Comparison of ENCODE assay signal across 17 mouse cellular contexts in the genomic region with DNA sequence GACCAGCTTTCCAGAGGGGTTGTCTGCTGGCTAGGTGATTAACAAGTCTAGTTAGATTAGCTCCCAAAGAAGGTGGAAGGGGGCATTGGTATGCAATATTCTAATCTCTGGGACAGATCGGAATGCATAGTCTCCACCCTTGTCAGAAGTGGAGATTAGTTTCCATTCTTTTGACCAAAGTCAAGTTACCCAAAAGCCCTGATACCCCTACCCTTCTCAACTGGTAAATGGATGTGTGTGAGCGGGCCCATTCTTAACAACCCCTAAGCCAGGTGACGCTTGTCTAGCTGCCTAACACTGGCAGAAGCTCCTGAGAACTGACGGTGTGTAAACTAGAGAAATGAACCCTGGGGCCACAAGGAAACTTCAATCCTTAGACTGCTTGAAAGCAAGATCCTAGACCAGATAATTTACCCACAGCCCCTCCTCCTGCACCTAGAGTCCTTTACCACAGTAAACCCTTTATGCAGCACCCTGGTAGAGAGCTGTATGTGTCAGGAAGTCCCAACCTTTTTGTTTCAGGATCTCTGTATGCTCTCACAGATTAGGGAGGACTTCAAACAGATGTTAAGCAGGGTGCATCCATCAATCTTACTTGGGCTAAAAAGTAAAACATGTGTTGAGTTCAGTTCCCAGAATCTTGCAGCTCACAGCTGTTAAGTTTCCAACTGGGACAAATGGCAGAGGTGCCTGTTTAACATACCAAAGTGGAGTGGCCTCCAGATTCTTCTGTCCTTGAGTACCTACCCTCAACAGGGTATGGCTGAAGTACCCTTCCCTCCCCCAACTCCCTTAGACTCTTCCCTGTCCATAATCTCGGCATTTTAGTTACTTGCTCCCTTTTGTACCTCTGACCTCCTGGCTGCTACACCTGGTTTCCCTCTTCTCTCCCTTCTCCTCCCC. TPM values are rescaled to one million over a fixed set of nuclear protein-coding genes. Genes with fewer than 3 reads are reported as not detected.
DNase-seq lines count a peak whose midpoint lies in the region; ATAC-seq and TF ChIP-seq lines count a peak whose summit lies in the region.
"Had no signal": no experiment of that assay in that cellular context is flagged by ENCODE, and none has a peak within 500 bp of the region (broad histone marks: within the 10 kb centered on the region; RNA-seq: fewer than 3 reads in every experiment).

No protein-coding gene starts in this region.

- no peak overlapping the region for H3K4me2 ChIP-seq in midbrain, embryonic 11.5 days
- H3K4me2 ChIP-seq in midbrain, embryonic 16.5 days (ENCODE audit: low read length): no peak overlapping the region
- H3K4me2 ChIP-seq: hindbrain, embryonic 14.5 days had no signal

- DNase-seq in midbrain, embryonic 11.5 days (ENCODE audit: low spot score, missing footprints): peak; percentile 78
- DNase-seq in G1E (ENCODE audit: low spot score): no peak
- DNase-seq in forelimb bud, embryonic 11.5 days (ENCODE audit: low read depth, low spot score): peak; percentile 11
- DNase-seq in lung, postnatal 36 days: peak; percentile 58
- no peak for DNase-seq in retina, postnatal 1 day
- no peak for DNase-seq in adrenal gland, postnatal 14 days
- DNase-seq: adrenal gland, postnatal 25 days; cerebellum, adult 11-12 months; forebrain, postnatal 0 days; heart, adult 2 months had no signal

- no peak overlapping the region for H3K9ac ChIP-seq in midbrain, embryonic 11.5 days (ENCODE audit: low read length)
- no peak overlapping the region for H3K9ac ChIP-seq in midbrain, embryonic 16.5 days (ENCODE audit: low read depth, low read length)
- H3K9ac ChIP-seq: embryonic facial prominence, embryonic 12.5 days; forebrain, postnatal 0 days; hindbrain, embryonic 14.5 days; neural tube, embryonic 13.5 days had no signal

- peak; percentile 19; the same call in 1 of the 2 replicates for ATAC-seq in midbrain, embryonic 11.5 days (ENCODE audit: low FRiP score)
- no peak for ATAC-seq in midbrain, embryonic 16.5 days
- 0 out of 2 replicates have a peak, but pooled peaks have one; percentile 45 for ATAC-seq in G1E (ENCODE audit: extremely low read depth, insufficient number of reproducible peaks, low FRiP score, poor library complexity, severe bottlenecking)
- no peak for ATAC-seq in erythroid progenitor cell, adult 5-6 weeks (replicated peaks; ENCODE audit: low FRiP score, poor library complexity, severe bottlenecking)
- ATAC-seq: forebrain, postnatal 0 days had no signal

- H3K36me3 ChIP-seq in midbrain, embryonic 11.5 days (ENCODE audit: control insufficient read depth, insufficient read depth, low read length): no peaks in the 10 kb centered on the region
- H3K36me3 ChIP-seq in midbrain, embryonic 16.5 days (ENCODE audit: control insufficient read depth, insufficient read depth, low read length): no peaks in the 10 kb centered on the region
- no peaks in the 10 kb centered on the region for H3K36me3 ChIP-seq in G1E (replicated peaks)
- H3K36me3 ChIP-seq: embryonic facial prominence, embryonic 12.5 days; neural tube, embryonic 13.5 days had no signal

- peaks cover 2% of the 10 kb centered on the region; the same call in 1 of the 2 replicates for H3K27me3 ChIP-seq in midbrain, embryonic 11.5 days (ENCODE audit: control insufficient read depth, insufficient read depth, low read length)
- H3K27me3 ChIP-seq in midbrain, embryonic 16.5 days (ENCODE audit: control insufficient read depth, insufficient read depth, low read depth, low read length): peaks cover 1% of the 10 kb centered on the region
- H3K27me3 ChIP-seq in G1E (ENCODE audit: insufficient read depth, low read length): peaks cover 32% of the 10 kb centered on the region

- no peak for TF ChIP-seq CTCF in G1E (IDR thresholded peaks at IDR 0.05; ENCODE audit: low read depth, low read length)

- H3K9me3 ChIP-seq in midbrain, embryonic 11.5 days (ENCODE audit: control insufficient read depth, low read length): no peaks in the 10 kb centered on the region
- H3K9me3 ChIP-seq in midbrain, embryonic 16.5 days (replicated peaks; ENCODE audit: control insufficient read depth, low read length, poor library complexity, severe bottlenecking): no peaks in the 10 kb centered on the region
- H3K9me3 ChIP-seq in G1E (replicated peaks): no peaks in the 10 kb centered on the region
- H3K9me3 ChIP-seq: embryonic facial prominence, embryonic 12.5 days; neural tube, embryonic 13.5 days had no signal

- H3K4me3 ChIP-seq in midbrain, embryonic 11.5 days (ENCODE audit: low read depth, low read length): no peak overlapping the region
- no peak overlapping the region for H3K4me3 ChIP-seq in midbrain, embryonic 16.5 days (ENCODE audit: low read depth, low read length)
- no peak overlapping the region for H3K4me3 ChIP-seq in G1E (ENCODE audit: low read depth, low read length)
- H3K4me3 ChIP-seq: neural tube, embryonic 13.5 days had no signal

- H3K4me1 ChIP-seq in midbrain, embryonic 11.5 days (ENCODE audit: control insufficient read depth, insufficient read depth, low read length): peaks cover 10% of the 10 kb centered on the region
- H3K4me1 ChIP-seq in midbrain, embryonic 16.5 days (ENCODE audit: control insufficient read depth, insufficient read depth, low read length): no peaks in the 10 kb centered on the region
- 0 out of 2 replicates have a peak, but pooled peaks cover 8% of the 10 kb centered on the region for H3K4me1 ChIP-seq in G1E (ENCODE audit: insufficient read depth, low read depth, low read length)

- WGBS in midbrain, embryonic 11.5 days: 24% methylated on average over 5 of the region's 5 CpGs
- 32% methylated on average over 5 of the region's 5 CpGs for WGBS in midbrain, embryonic 16.5 days

- no peak overlapping the region for H3K27ac ChIP-seq in midbrain, embryonic 11.5 days (ENCODE audit: low read depth, low read length)
- H3K27ac ChIP-seq in midbrain, embryonic 16.5 days (ENCODE audit: low read length): no peak overlapping the region
- H3K27ac ChIP-seq: embryonic facial prominence, embryonic 12.5 days; heart, adult 2 months; hindbrain, embryonic 14.5 days; layer of hippocampus, adult 2 months; macrophage; neural tube, embryonic 13.5 days had no signal

RNA-seq across cellular contexts. Expression of a gene that starts 1.5 kb away (rescaled TPM):
- 0.39 TPM in 1 of 2 replicates, not detected in the other for polyA plus RNA-seq in midbrain, embryonic 11.5 days (2014; fragmentation: Nextera tagmentation; extraction: Ambion mirVana)
- 0.42 and 0.44 TPM in 2 replicates for polyA plus RNA-seq in midbrain, embryonic 16.5 days (2015; fragmentation: Nextera tagmentation; extraction: Ambion mirVana)
- total RNA-seq in G1E (2014; fragmentation: Nextera tagmentation) (not detected in 2 replicates), G1E (2017) (0.16 TPM in 1 of 2 replicates, not detected in the other)
- not detected in 2 replicates for polyA plus RNA-seq in G1E (2012)
- total RNA-seq in adrenal gland, postnatal 14 days (2021): not detected in 2 replicates
- not detected in 2 replicates for total RNA-seq in erythroid progenitor cell, adult 5-6 weeks (2015; ENCODE audit: low replicate concordance)
- total RNA-seq in erythroid progenitor cell, adult 5-6 weeks (2017; ENCODE audit: low replicate concordance): not detected in 2 replicates
- total RNA-seq: adrenal gland, postnatal 25 days; layer of hippocampus, adult 2 months had no signal
- polyA plus RNA-seq: embryonic facial prominence, embryonic 12.5 days; macrophage had no signal

RNA-seq across cellular contexts. Expression of a gene that starts 6.8 kb away (rescaled TPM):
- 0.41 and 0.67 TPM in 2 replicates for polyA plus RNA-seq in midbrain, embryonic 11.5 days (2014; fragmentation: Nextera tagmentation; extraction: Ambion mirVana)
- polyA plus RNA-seq in midbrain, embryonic 16.5 days (2015; fragmentation: Nextera tagmentation; extraction: Ambion mirVana): 2.9 and 3.4 TPM in 2 replicates
- total RNA-seq in G1E (2014; fragmentation: Nextera tagmentation): not detected in 2 replicates
- 0.11 TPM in 1 of 2 replicates, not detected in the other for total RNA-seq in G1E (2017)
- polyA plus RNA-seq in G1E (2012): not detected in 2 replicates
- total RNA-seq in adrenal gland, postnatal 14 days (2021): 0.34 TPM in 1 of 2 replicates, not detected in the other
- not detected in 2 replicates for total RNA-seq in erythroid progenitor cell, adult 5-6 weeks (2015; ENCODE audit: low replicate concordance)
- not detected in 2 replicates for total RNA-seq in erythroid progenitor cell, adult 5-6 weeks (2017; ENCODE audit: low replicate concordance)
- total RNA-seq: adrenal gland, postnatal 25 days had no signal
- polyA plus RNA-seq: macrophage had no signal

RNA-seq across cellular contexts. Expression of a gene that starts 18.5 kb away (rescaled TPM):
- 89.9 and 102 TPM in 2 replicates for polyA plus RNA-seq in midbrain, embryonic 11.5 days (2014; fragmentation: Nextera tagmentation; extraction: Ambion mirVana)
- 280 and 312 TPM in 2 replicates for polyA plus RNA-seq in midbrain, embryonic 16.5 days (2015; fragmentation: Nextera tagmentation; extraction: Ambion mirVana)
- total RNA-seq in G1E (2014; fragmentation: Nextera tagmentation) (not detected in 2 replicates), G1E (2017) (0.35 and 0.44 TPM in 2 replicates)
- not detected in 2 replicates for polyA plus RNA-seq in G1E (2012)
- total RNA-seq in adrenal gland, postnatal 14 days (2021): 4.1 and 4.5 TPM in 2 replicates
- total RNA-seq in erythroid progenitor cell, adult 5-6 weeks (2015; ENCODE audit: low replicate concordance): not detected in 2 replicates
- total RNA-seq in erythroid progenitor cell, adult 5-6 weeks (2017; ENCODE audit: low replicate concordance): not detected in 2 replicates
- polyA plus RNA-seq: macrophage had no signal

RNA-seq across cellular contexts. Expression of a gene that starts 24.1 kb away (rescaled TPM):
- 8.5 and 9.4 TPM in 2 replicates for polyA plus RNA-seq in midbrain, embryonic 11.5 days (2014; fragmentation: Nextera tagmentation; extraction: Ambion mirVana)
- 4.7 and 6.5 TPM in 2 replicates for polyA plus RNA-seq in midbrain, embryonic 16.5 days (2015; fragmentation: Nextera tagmentation; extraction: Ambion mirVana)
- total RNA-seq in G1E (2014; fragmentation: Nextera tagmentation): 17.3 and 18.0 TPM in 2 replicates
- 23.3 and 35.1 TPM in 2 replicates for total RNA-seq in G1E (2017)
- 0.77 and 0.95 TPM in 2 replicates for polyA plus RNA-seq in G1E (2012)
- 10.6 and 10.9 TPM in 2 replicates for total RNA-seq in adrenal gland, postnatal 14 days (2021)
- 9.6 TPM in 1 of 2 replicates, not detected in the other for total RNA-seq in erythroid progenitor cell, adult 5-6 weeks (2015; ENCODE audit: low replicate concordance)
- total RNA-seq in erythroid progenitor cell, adult 5-6 weeks (2017; ENCODE audit: low replicate concordance): 9.8 TPM in 1 of 2 replicates, not detected in the other

RNA-seq across cellular contexts. Expression of a gene that starts 24.1 kb away (rescaled TPM):
- 83.5 and 86.7 TPM in 2 replicates for polyA plus RNA-seq in midbrain, embryonic 11.5 days (2014; fragmentation: Nextera tagmentation; extraction: Ambion mirVana)
- polyA plus RNA-seq in midbrain, embryonic 16.5 days (2015; fragmentation: Nextera tagmentation; extraction: Ambion mirVana): 47.3 and 52.3 TPM in 2 replicates
- 154 and 169 TPM in 2 replicates for total RNA-seq in G1E (2014; fragmentation: Nextera tagmentation)
- 123 and 127 TPM in 2 replicates for total RNA-seq in G1E (2017)
- 4.7 and 6.8 TPM in 2 replicates for polyA plus RNA-seq in G1E (2012)
- total RNA-seq in adrenal gland, postnatal 14 days (2021): 36.5 and 39.8 TPM in 2 replicates
- 6.7 and 32.4 TPM in 2 replicates for total RNA-seq in erythroid progenitor cell, adult 5-6 weeks (2015; ENCODE audit: low replicate concordance)
- total RNA-seq in erythroid progenitor cell, adult 5-6 weeks (2017; ENCODE audit: low replicate concordance): 4.4 TPM in 1 of 2 replicates, not detected in the other

Comparison
In these comparisons a context has a peak if more than half of its experiments do, and no peak if none do; other contexts are left out.
1. ATAC-seq: peak in midbrain, embryonic 11.5 days (single experiment) and G1E (single experiment); none in midbrain, embryonic 16.5 days (single experiment) and erythroid progenitor cell, adult 5-6 weeks (single experiment).
2. DNase-seq: peak in midbrain, embryonic 11.5 days (single experiment), forelimb bud, embryonic 11.5 days (single experiment) and lung, postnatal 36 days (single experiment); none in G1E (single experiment), retina, postnatal 1 day (single experiment) and adrenal gland, postnatal 14 days (single experiment).